Mouse (Mus musculus): ENCODE measurements around the gene Llgl1. TPM values are rescaled to one million over a fixed set of nuclear protein-coding genes. Genes with fewer than 3 reads are reported as not detected.
A peak's percentile ranks its signal among the peaks of the same experiment; 100 is the strongest.

Llgl1 gene
- total RNA-seq, 4 experiments from 2014 or later: 11.0 to 14.5 (median 11.9) TPM

DNA sequence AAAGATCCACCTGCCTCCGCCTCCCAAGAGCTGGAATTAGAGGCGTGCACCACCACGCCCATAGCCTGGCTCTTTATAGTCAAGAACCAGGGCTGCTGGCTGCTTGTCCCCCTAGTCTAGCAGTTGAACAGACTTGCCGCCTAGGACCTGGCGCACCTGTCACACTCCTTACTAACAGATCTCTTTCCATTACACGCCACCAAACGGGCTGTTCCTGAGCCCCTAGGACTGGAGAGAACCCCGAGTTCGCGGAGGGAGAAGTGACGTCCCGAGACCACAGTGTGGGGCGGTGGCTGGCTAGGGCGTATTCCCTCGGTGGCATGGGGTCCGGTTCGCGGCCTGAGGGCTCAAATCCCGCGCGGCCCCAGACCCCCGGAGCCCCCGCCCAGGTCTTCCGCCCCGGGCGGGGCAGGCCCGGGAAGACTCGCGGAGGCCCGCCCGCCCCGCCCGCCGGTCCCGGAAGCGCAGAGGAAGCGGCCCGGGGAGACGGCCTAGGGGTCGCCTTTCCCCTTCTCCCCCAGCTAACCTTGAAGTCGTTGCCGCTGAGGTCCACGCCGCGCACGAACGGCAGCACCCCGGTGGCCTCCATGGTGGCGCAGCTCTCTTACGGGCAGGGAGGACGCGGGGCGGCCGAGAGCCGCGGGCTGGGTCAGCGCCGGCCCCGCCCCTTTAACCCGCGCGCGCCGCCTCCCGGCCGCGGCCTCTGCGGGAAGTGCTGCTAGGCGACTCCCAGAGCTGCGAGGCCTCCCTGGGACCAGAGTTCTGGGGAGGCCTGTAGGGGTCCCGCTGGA lies 27.3 kb downstream of the Llgl1 start, which contains the start of gene Flii:
Flii (minus strand) TSS at position 663 of the 791 bp plus-strand sequence.
- peak; percentile 78 for DNase-seq (ENCODE audit: low spot score)

DNA sequence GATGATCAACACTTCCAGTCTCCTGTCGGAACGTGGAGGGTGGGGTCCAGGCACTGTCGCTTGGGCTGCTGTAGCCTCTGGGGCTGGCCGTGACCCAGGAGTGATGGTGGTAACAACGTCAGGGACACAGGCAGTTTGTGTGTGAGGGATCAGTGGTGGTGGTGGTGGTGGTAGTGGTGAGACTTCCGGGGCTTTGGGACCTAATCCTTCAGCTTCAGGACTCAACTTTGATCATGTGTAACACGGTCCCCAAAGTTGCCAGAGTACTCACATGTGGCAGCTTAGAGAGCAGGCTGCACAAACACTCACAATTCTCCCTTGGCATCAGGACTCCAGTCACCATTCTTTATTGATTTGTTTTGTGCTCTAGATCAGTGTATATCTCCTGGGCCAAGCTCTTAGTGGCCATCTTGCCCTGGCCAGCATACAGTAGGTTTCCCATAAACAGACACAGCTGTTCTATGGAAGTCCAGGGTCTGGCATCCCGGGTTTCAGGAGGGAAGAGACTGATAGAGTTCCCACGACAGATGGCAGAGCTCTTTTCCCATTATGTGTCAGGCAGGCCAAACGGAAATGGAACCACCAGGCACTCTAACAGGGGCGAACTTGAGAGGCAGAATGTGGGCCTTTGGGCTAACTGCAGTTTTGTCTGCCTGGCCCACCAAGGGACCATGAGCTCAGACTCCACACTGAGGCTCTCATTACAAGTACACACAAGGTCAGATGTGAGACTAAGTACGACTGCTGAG lies 28.0 kb downstream of the Llgl1 start:
- no peak for DNase-seq (ENCODE audit: low spot score)

- DNase-seq (ENCODE audit: low spot score): peak; percentile 96
Measured at GRCm38 (mm10) chr11:60728260-60728761, 28.8 kb downstream of the Llgl1 start, which contains the start of gene Mief2. TSS of gene Mief2 (plus strand) at chr11:60728398.

- DNase-seq (ENCODE audit: low spot score): no peak
Measured at GRCm38 (mm10) chr11:60729217-60729641, 29.7 kb downstream of the Llgl1 start.

- DNase-seq (ENCODE audit: low spot score): no peak
Measured at GRCm38 (mm10) chr11:60730169-60730568, 30.6 kb downstream of the Llgl1 start.

DNA sequence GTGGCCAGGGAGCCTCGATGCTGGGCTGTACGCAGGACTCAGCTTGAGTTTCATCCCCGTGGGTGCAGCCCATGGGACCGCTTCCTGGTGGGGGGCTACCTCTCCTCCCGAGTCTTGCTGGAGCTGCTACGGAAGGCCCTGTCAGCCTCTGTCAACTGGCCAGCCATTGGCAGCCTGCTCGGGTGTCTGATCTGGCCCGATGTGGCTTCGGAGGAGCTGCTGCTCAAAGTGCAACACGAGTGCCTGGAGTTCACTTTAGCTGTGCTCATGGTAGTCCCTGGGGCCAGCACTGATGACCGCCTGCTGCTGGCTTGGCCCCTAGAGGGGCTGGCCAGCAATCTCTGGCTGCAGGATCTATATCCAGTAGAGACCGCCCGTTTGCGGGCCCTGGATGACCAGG lies 31.7 kb downstream of the Llgl1 start:
- DNase-seq (ENCODE audit: low spot score): no peak

- no peak for DNase-seq (ENCODE audit: low spot score)
Measured at GRCm38 (mm10) chr11:60734206-60734605, 34.7 kb downstream of the Llgl1 start.

GRCm38 (mm10) chr11:60735191-60735590 lies 35.7 kb downstream of the Llgl1 start:
- DNase-seq (ENCODE audit: low spot score): no peak

GRCm38 (mm10) chr11:60736491-60736890 lies 37.0 kb downstream of the Llgl1 start:
- DNase-seq (ENCODE audit: low spot score): no peak

- no peak for DNase-seq (ENCODE audit: low spot score)
Measured at GRCm38 (mm10) chr11:60737450-60737849, 37.9 kb downstream of the Llgl1 start.

DNA sequence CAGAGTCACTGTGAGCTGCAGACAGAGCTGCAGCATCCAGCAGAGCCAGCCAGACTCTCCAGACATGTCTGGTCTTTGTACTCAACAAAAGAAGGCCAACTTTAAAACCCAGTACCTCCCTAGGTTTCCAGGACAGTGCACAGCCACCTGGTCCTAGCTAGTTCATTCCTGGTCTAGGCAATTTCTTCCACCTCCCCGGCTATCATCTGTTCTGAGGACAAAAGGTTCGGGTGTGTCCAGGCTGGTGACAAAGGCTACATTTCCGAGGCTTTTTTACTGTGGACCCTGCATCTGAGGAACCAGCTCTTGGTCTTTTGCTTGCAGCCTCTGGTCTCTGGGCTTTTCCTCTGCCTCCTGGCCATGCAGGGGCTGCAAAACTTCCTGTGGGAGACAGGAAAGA lies 40.8 kb downstream of the Llgl1 start:
- DNase-seq (ENCODE audit: low spot score): no peak

DNA sequence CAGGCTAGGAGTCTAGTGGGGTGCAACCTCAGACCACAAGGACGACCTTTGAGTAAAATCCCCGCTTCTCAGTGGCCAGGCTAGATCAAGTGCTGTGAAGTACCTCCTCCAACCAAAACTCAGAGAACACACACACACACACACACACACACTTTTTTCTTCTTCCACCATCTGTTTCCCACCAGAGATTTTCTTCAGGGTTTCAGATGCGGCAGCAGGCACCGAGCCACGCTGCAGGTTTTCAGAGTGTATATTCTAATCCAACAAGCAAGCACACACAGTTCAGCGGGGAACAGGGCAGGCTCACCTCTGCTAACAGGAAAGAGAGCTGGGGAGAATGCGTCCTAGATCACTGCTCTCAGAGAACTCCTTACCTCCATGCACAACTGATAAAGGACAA lies 56.0 kb downstream of the Llgl1 start:
- DNase-seq (ENCODE audit: low spot score): no peak

DNA sequence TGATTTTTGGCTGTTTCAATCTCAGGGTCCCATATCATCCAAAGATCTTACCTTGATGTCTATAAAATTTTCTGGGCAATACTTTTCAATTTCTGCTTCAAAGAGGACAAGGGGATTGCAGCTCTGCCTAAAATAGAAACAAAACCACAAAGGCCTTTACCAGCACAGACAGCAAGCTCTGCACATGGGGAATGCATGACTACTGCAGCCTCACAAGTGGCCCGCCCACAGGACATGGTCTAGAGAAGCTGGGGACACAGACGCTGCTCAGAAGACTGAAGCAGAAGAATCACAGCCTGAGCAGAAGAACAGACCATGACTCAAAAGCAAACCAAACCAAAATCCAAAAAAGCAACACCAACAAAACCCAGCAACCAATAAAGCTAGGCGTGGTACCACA lies 62.2 kb downstream of the Llgl1 start:
- DNase-seq (ENCODE audit: low spot score): no peak

Small RNA genes within 50 kb of the gene (microRNA-seq; reads per million reads assigned to microRNA genes)
- gene Mir5100: 2.8 reads per million, percentile 1 among the genes with 10 or more reads in this experiment

Other genes with a start within 250 kb of the Llgl1 start
- gene Drg2, start 245.1 kb upstream of the Llgl1 start, total RNA-seq (2022): 10 to 100 TPM; 27.5 to 33.6 (median 29.6) TPM
- gene Myo15, start 230.4 kb upstream of the Llgl1 start, total RNA-seq (2022): under 1 TPM in 2 of 4 experiments, not detected in 2; 0.03 TPM
- gene Alkbh5, start 163.3 kb upstream of the Llgl1 start, total RNA-seq (2022): 10 to 100 TPM; 81.3 to 88.8 (median 82.6) TPM
- gene Flii, start 27.5 kb downstream of the Llgl1 start, total RNA-seq (2022): 100 to 1,000 TPM; 124 to 147 (median 134) TPM
- 10 to 100 TPM; 37.3 to 51.5 (median 39.8) TPM for gene Mief2, start 28.7 kb downstream of the Llgl1 start, total RNA-seq (2022)
- gene Top3a, start 77.6 kb downstream of the Llgl1 start, total RNA-seq (2022): 1 to 10 TPM; 3.9 to 6.1 (median 4.8) TPM
- 10 to 100 TPM; 14.0 to 18.0 (median 15.8) TPM for gene Smcr8, start 77.8 kb downstream of the Llgl1 start, total RNA-seq (2022)
- gene Shmt1, start 112.0 kb downstream of the Llgl1 start, total RNA-seq (2022): 10 to 100 TPM in 2 of 4 experiments, 1 to 10 TPM in 2; 6.4 to 16.4 (median 10.4) TPM
- 10 to 100 TPM; 19.9 to 23.9 (median 21.3) TPM for gene Dhrs7b, start 130.9 kb downstream of the Llgl1 start, total RNA-seq (2022)
- gene Tmem11, start 179.5 kb downstream of the Llgl1 start, total RNA-seq (2022): 10 to 100 TPM; 29.8 to 35.3 (median 31.1) TPM
- gene Natd1, start 215.0 kb downstream of the Llgl1 start, total RNA-seq (2022): 10 to 100 TPM in 2 of 4 experiments, 1 to 10 TPM in 2; 8.6 to 15.0 (median 11.0) TPM
- gene Map2k3, start 232.3 kb downstream of the Llgl1 start, total RNA-seq (2022): 10 to 100 TPM; 74.6 to 80.8 (median 77.0) TPM

All from heart, adult 8-10 months (tissue).